Comparison of ENCODE assay signal across 10 mouse cellular contexts in genomic region chr5:32153791-32154490, GRCm38 (mm10). TPM values are rescaled to one million over a fixed set of nuclear protein-coding genes. Genes with fewer than 3 reads are reported as not detected.
A peak's percentile ranks its signal among the peaks of the same experiment; 100 is the strongest.
DNase-seq lines count a peak whose midpoint lies in the region; ATAC-seq lines count a peak whose summit lies in the region.
"Had no signal": no experiment of that assay in that cellular context is flagged by ENCODE, and none has a peak within 500 bp of the region (broad histone marks: within the 10 kb centered on the region; RNA-seq: fewer than 3 reads in every experiment).

No protein-coding gene starts in this region.

- no peak overlapping the region for H3K27ac ChIP-seq in kidney, embryonic 15.5 days
- no peak overlapping the region for H3K27ac ChIP-seq in forebrain, embryonic 13.5 days
- peak overlapping the region; percentile 76 for H3K27ac ChIP-seq in midbrain, embryonic 10.5 days (replicated peaks)
- H3K27ac ChIP-seq in intestine, embryonic 15.5 days: no peak overlapping the region
- H3K27ac ChIP-seq: embryonic facial prominence, embryonic 13.5 days had no signal

- peaks cover 59% of the 10 kb centered on the region for H3K36me3 ChIP-seq in kidney, embryonic 15.5 days
- H3K36me3 ChIP-seq in forebrain, embryonic 13.5 days (ENCODE audit: poor library complexity, severe bottlenecking): no peaks in the 10 kb centered on the region
- H3K36me3 ChIP-seq in midbrain, embryonic 10.5 days: no peaks in the 10 kb centered on the region
- H3K36me3 ChIP-seq in intestine, embryonic 15.5 days: peaks cover 61% of the 10 kb centered on the region
- H3K36me3 ChIP-seq: limb, embryonic 10.5 days had no signal

- H3K4me2 ChIP-seq in kidney, embryonic 15.5 days: 0 out of 2 replicates have a peak overlapping the region, but pooled peaks have one; percentile 16
- peak overlapping the region; percentile 17 for H3K4me2 ChIP-seq in forebrain, embryonic 13.5 days
- H3K4me2 ChIP-seq in intestine, embryonic 15.5 days (replicated peaks): no peak overlapping the region
- H3K4me2 ChIP-seq: embryonic facial prominence, embryonic 13.5 days had no signal

- peaks cover 52% of the 10 kb centered on the region for H3K4me1 ChIP-seq in kidney, embryonic 15.5 days
- H3K4me1 ChIP-seq in forebrain, embryonic 13.5 days: 0 out of 2 replicates have a peak, but pooled peaks cover 5% of the 10 kb centered on the region
- H3K4me1 ChIP-seq in midbrain, embryonic 10.5 days: peaks cover 50% of the 10 kb centered on the region
- H3K4me1 ChIP-seq in intestine, embryonic 15.5 days (replicated peaks): no peaks in the 10 kb centered on the region; the same call in 1 of the 2 replicates

- no peak for DNase-seq in kidney, postnatal 4 days
- DNase-seq in midbrain, embryonic 10.5 days (ENCODE audit: low spot score): peak; percentile 20
- DNase-seq in T-cell, adult 2 months (ENCODE audit: low spot score): no peak
- DNase-seq in right cerebral cortex, adult 2 months (ENCODE audit: low spot score in 2 of 2): no peak
- DNase-seq: liver, postnatal 0 days had no signal

- no peaks in the 10 kb centered on the region for H3K9me3 ChIP-seq in kidney, embryonic 15.5 days (replicated peaks)
- H3K9me3 ChIP-seq in forebrain, embryonic 13.5 days (replicated peaks): no peaks in the 10 kb centered on the region
- H3K9me3 ChIP-seq in midbrain, embryonic 10.5 days (replicated peaks): no peaks in the 10 kb centered on the region
- H3K9me3 ChIP-seq in intestine, embryonic 15.5 days: no peaks in the 10 kb centered on the region
- H3K9me3 ChIP-seq: embryonic facial prominence, embryonic 13.5 days; limb, embryonic 10.5 days had no signal

- H3K4me3 ChIP-seq in kidney, embryonic 15.5 days (replicated peaks): no peak overlapping the region
- H3K4me3 ChIP-seq in forebrain, embryonic 13.5 days: no peak overlapping the region
- peak overlapping the region; percentile 39 for H3K4me3 ChIP-seq in midbrain, embryonic 10.5 days
- H3K4me3 ChIP-seq in intestine, embryonic 15.5 days (replicated peaks): no peak overlapping the region
- H3K4me3 ChIP-seq: embryonic facial prominence, embryonic 13.5 days; limb, embryonic 10.5 days had no signal

- no peak overlapping the region for H3K9ac ChIP-seq in kidney, embryonic 15.5 days
- H3K9ac ChIP-seq in forebrain, embryonic 13.5 days: no peak overlapping the region; the same call in 1 of the 2 replicates
- H3K9ac ChIP-seq in intestine, embryonic 15.5 days: no peak overlapping the region
- H3K9ac ChIP-seq: embryonic facial prominence, embryonic 13.5 days; liver, postnatal 0 days had no signal

- ATAC-seq in kidney, embryonic 15.5 days (replicated peaks; ENCODE audit: low FRiP score): no peak
- ATAC-seq in forebrain, embryonic 13.5 days: no peak
- no peak for ATAC-seq in intestine, embryonic 15.5 days
- ATAC-seq: liver, postnatal 0 days had no signal

- H3K27me3 ChIP-seq in kidney, embryonic 15.5 days: no peaks in the 10 kb centered on the region
- no peaks in the 10 kb centered on the region for H3K27me3 ChIP-seq in forebrain, embryonic 13.5 days
- peaks cover 45% of the 10 kb centered on the region for H3K27me3 ChIP-seq in midbrain, embryonic 10.5 days (ENCODE audit: low read depth, poor library complexity, severe bottlenecking)
- no peaks in the 10 kb centered on the region for H3K27me3 ChIP-seq in intestine, embryonic 15.5 days (replicated peaks)

- WGBS in kidney, embryonic 15.5 days: 74% methylated on average over 17 of the region's 17 CpGs
- WGBS in forebrain, embryonic 13.5 days: 57% methylated on average over 17 of the region's 17 CpGs
- 71% methylated on average over 17 of the region's 17 CpGs for WGBS in midbrain, embryonic 10.5 days
- 85% methylated on average over 17 of the region's 17 CpGs for WGBS in intestine, embryonic 15.5 days

RNA-seq across cellular contexts. Expression of gene Fosl2, which starts 18.3 kb away (rescaled TPM):
- polyA plus RNA-seq in kidney, embryonic 15.5 days (2015; fragmentation: Nextera tagmentation; extraction: Ambion mirVana): 5.4 and 6.2 TPM in 2 replicates
- polyA plus RNA-seq in forebrain, embryonic 13.5 days (2015; fragmentation: Nextera tagmentation; extraction: Ambion mirVana): 0.59 and 0.66 TPM in 2 replicates
- polyA plus RNA-seq in midbrain, embryonic 10.5 days (2016; fragmentation: Nextera tagmentation; extraction: Ambion mirVana): 0.40 and 0.41 TPM in 2 replicates
- 7.1 and 7.3 TPM in 2 replicates for polyA plus RNA-seq in intestine, embryonic 15.5 days (2015; fragmentation: Nextera tagmentation; extraction: Ambion mirVana)
